Mouse (Mus musculus): ENCODE results near the gene Gm20828. TPM values are rescaled to one million over a fixed set of nuclear protein-coding genes. Genes with fewer than 3 reads are reported as not detected.

Gm20828 gene
- total RNA-seq (2023), result not detected

GRCm38 (mm10) chrY:11199274-11199673 lies at the start of gene Gm20828:
Gene Gm20828 (minus strand): TSS chrY:11199374.

Data from T-cell, adult 66 days (primary cell).